Mouse (Mus musculus): ENCODE results near the gene Flvcr2.
A peak's percentile ranks its signal among the peaks of the same experiment; 100 is the strongest.

Flvcr2 gene

DNA sequence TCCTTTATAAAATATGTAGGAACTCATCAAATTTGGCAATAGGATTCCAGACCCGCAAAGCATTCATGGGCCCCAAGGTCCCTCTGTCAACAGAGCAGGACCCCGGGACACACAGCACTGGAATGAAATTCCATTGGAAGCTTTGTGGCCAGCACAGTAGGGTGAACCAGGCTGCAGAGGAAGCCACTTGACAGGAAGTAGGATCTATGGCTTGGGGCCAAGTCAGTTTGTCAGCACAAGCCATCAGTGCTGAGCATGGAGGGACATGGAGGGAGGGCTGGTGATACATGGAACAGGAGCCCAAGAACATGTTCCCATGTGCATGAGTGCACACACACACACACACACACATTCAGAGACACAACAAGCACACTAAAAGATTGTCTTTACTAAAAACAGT, 10.1 kb upstream of the Flvcr2 start:
- DNase-seq: peak; percentile 46

DNA sequence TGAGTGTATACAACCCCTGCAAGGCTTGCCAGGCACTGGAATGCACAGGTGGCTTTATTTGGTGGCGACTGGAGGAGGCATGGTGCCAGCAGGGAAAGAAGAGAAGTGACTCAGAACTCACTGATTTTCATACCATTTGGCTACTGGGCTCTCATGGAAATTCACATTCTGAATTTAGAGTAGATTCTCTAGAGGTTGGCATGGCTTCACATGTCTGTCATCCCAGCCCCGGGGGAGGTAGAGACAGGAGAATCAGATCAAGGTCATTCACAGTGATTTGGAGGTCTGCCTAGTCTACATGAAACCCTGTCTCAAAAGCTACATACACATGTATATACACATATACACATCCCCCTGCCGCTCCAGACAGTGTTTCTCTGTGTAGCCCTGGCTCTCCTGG, 9.4 kb upstream of the Flvcr2 start:
- DNase-seq: no peak

DNA sequence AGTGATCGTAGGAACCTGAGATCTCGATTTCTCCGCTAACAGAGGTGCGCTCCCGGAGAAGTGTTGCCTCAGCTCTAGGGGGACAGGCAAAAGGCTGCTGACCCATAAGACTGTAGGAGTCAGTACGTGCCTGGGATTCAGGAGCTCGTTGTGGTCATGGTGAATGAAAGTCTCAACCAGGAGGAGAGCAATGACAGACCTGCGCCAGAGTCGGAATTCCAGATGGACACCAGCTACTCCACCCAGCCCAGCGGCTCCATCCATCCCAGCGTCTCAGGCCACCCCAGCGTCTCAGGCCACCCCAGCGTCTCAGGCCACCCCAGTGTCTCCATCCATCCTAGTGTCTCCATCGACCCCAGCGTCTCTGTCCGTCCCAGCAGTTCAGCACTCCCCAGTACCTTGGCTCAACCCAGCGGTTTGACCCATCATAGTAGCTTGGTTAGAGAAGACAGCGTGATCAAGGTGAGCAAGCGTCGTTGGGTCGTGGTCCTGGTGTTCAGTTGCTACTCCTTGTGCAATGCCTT, 419 bp downstream of the Flvcr2 start:
- no peak for DNase-seq

DNA sequence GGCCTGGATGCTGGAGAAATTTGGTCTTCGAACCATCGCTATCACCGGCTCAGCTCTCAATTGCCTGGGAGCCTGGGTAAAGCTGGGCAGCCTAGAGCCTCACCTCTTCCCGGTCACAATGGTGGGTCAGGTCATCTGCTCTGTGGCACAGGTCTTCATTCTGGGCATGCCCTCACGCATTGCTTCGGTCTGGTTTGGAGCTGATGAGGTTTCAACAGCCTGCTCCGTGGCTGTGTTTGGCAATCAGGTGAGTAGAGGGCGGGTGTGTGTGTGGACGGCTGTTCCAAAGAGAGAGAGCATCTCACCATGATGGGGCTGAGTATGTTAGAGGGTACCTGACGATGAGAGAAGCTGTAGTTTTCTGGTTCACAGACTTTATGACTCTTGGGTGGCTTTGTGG, 1.0 kb downstream of the Flvcr2 start:
- DNase-seq: no peak

DNA sequence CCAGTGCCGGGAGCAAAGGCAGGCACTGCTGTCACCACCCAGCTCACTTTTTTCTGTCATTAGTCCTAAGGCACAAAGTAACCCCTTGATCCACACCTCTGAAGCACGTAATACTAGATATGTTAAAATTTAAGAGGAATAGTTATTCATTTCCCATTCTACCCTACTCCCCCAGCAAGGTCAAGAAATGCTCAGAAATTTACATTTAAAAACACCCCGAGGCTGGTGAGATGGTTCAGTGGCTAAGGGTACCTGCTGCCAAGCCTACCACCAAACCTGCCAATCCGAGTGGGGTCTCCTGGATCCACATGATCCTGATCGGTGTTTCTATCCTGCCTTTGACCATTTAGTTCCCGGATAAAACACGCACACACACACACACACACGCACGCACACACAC, 3.5 kb downstream of the Flvcr2 start:
- DNase-seq: no peak

DNA sequence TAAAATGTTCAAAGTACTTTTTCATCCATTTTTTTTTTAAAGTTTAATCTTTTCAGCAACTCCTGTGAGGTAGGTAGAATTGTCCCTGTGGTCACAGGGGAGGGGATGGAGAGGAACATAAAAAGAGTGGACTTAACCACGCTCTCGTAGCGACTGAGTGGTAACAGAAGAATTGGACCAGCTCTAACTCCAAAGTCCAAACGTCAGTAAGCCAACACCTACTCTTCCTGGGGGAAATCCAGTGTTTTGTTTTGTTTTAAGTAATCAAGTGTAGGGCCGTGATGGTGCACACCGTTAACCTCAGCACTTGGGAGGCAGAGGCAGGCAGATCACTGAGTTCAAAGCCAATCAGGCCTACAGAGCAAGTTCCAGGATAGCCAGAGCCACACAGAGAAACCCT, 5.8 kb downstream of the Flvcr2 start:
- DNase-seq: no peak

DNA sequence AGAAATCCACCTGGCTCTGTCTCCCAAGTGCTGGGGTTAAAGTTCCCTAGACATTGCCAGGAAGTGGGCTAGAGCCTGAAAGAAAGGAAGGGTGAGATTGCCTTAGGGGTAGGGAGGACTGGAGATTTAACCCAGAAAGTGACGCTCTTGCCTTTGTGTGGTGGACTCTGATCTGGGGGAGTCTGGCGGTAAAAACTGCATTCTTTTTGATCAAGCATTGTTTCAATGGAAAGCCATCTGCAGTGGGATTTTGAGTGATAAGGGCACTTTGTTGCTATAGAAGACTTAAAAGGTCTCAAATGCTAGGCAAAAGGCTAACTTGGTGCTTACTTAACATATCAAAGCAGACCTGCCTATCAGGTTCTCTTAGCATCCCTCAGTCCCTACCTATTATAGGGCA, 6.9 kb downstream of the Flvcr2 start:
- no peak for DNase-seq

DNA sequence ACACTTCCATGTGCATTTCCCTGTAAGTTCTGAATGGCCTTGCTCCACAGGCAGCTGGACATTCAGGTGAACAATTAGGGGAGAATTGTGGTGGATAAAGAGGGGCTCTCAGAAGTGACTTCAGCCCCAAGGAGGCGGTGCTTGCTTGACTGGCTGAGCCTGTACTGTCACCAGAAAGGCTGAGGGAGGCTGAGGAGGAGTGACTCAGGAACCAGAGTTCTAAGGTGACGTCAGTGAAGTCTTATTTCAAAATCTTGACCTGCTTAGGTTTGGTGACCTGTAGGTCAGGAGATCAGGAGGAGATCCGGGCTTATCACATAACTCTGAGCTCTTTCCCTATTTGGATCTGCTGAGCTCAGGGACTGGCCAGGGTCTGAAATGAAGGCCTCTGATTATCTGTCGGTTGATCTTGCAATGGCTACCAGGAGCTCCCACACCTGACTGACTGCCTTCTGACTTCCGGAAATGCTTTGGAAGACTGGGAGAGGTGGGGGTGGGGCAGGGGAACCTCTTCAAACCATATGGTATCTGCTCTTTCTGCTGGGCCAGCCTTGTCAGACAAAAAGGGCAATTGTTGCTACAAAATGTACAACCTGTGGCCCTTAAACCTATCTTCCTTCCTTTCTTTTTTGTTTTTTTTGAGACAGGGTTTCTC, 8.4 kb downstream of the Flvcr2 start:
- no peak for DNase-seq

DNA sequence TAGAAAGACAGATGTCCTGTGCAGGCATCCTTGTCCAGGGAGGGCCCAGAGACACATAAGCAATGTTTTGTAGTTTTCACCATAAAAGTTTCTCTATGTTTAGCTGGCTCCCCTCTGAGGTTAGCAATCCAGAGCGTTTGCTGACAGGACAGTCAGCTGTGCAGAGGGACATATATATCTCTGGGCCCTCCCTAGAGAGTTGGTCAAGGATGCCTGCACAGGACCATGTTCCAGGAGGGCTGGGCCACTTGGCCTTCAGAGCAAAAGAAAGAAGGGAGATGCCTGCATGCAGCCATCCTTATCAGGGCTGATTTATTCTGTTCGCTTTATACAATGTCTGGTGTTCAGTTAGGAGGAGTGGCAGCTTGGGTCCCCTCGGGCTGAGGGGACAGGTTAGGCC, 10.1 kb downstream of the Flvcr2 start:
- no peak for DNase-seq

DNA sequence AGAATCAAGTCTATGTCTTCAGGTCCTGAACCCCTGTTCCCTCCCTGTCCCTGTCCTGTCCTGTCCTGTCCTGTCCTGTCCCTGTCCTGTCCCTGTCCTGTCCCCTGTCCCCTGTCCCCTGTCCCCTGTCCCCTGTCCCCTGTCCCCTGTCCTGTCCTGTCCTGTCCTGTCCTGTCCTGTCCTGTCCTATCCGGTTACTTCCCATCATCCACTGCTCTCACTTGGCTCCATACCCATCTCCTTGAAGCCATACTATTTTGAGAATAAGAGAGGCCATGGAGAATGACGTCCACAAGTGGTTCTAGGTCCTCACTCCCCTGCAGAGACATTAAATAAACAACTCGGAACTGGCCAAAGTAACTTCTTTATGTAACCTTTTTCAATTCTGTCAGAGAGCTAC, 10.7 kb downstream of the Flvcr2 start:
- no peak for DNase-seq

DNA sequence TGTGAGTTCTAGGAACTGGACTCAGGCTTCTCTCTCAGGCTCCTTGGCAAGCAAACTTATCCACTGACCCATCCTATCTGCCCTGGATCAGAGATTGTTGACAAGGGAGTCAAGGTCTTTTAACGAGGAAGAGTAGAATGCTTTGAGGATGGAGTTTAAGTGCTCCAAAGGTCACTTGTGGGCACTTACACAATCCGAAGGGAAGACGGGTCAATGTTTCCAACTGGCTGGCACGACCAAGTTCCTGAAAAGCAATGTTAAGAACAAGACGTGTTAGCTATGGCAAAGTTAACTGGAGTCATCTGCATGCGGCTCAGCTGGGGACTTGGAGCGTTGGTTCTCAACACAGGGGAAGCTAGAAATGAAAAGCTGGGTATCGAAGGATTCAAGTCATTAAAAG, 12.4 kb downstream of the Flvcr2 start:
- DNase-seq: no peak

DNA sequence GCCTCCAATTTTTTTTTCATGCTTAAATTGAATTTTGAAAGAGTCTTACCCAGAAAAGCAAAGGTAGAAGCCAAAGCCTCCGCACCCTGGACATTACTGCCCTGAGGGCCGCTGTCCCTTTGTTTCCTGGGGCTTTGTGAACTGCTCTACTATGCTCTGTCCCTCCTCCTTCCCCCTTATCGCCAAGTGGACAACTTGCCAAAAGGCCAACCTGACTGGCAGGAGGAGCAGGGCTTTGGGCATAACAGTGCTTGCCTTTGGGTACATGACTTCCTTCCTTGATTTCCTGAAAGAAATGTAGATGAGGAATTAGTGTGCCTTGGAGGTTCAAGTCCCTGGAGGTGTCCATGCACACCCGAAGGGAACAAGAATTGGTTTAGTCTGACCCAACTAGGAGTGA, 15.1 kb downstream of the Flvcr2 start:
- no peak for DNase-seq

DNA sequence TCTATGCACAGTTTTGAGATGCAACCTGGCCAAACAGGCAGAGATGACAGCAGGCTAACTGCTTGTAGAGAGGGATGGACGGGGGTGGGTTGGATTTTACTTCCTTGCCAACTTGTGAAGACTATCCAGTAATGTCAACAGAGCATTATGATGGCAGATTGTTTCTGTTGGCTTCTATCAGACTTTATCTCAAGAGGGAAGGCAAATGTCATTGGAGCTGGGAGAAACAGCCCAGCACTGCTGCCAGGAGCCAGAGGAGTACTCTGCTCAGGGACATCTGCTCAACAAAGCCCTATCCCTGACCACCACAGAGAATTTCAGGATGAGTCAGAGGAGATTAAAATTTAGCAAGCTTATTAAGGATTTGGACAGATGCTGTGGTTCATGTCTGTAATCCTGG, 18.3 kb downstream of the Flvcr2 start:
- no peak for DNase-seq

DNA sequence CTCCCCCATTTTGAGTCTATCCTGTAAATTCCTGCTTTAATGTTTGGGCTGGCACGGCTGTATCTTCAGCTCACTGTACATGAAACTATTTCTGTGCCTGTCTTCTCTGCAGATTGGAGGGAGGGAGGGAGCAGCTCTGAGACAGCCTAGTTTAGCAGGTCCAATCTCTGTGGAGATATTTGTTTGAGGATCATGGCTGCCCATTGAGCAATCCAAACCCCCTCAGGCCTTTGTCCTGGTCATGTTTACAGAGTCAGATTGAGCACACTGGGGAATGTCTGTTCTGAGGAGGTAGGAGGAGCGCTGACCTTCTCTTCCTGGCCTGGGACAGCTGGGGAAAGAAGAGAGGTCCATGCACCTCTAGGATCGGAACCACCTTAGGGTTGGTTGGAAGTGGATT, 19.9 kb downstream of the Flvcr2 start:
- DNase-seq: no peak

DNA sequence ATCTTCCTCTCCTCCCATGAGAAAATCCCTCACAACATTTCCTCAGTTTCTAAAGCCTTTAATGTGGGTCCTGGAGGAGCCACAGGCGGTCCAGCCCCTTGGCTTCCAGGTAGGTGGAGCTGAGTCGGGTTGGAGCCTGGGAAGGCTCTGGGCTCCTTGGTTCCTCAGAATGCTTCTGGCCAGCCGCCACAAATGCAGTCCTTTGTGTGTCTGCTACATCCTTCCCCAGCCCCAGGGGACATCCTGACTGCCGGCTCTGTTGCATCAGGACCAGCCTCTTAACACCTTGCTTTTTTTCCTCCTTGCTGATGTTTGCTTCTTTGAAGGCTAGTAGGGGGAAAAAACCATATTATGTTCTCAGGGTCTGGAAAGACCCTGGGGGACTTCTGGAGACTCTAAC, 21.4 kb downstream of the Flvcr2 start:
- DNase-seq: no peak

DNA sequence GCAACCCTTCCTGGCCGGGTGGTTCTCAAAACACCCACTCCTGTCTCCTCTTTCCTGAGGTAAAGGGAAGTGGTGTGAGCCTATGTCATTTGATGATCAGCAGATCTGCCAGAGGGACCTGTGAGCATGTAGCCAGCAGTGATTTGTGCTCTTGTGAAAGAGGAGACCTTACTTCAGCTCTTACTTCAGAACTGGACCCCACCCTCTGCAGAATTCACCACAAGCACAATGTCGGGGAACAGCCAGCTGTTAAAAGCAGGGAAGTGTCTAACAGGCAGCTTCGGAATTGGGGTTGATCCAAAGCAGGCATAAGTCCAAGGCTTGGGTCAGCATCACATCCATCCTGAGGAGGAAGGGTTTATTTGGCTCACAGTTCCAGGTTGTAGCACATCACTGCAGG, 25.0 kb downstream of the Flvcr2 start:
- DNase-seq: peak; percentile 28

DNA sequence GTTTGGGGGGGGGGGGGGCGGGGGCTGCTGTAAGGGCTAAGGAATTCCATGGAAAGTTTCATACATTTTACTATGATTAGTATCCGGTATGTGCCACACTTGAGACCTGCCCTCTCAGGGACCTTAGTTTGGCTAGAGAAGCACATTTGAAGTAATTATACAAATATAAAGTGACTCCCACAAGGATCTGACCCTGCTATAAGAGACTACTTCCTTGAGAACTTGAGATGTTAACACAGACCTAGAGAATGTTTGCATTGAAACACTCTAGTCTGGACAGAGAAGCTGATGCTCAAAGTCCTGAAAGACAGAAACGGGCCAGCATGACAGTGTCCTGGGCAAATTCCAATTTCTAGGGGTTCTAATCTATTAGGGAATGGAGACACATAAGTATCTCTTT, 32.6 kb downstream of the Flvcr2 start:
- DNase-seq: no peak

DNA sequence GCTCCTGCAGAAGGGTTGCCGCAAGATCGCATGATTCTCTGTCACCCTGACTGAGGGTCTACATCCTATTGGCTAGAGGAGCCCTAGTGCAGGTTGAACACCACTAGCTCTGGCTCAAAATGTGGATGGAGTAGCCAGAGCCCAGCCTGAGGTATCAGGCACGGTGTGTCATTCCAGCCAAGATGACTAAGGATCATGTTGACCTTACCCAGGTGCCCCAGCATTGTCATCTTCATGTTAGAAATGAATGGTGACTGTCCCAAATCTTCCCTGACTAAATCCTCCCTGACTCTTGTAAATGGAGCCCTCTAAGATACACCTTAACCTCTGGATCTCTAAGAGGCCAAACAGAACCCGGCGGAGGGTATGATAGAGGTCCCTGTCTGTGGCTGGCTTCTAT, 33.4 kb downstream of the Flvcr2 start:
- DNase-seq: no peak

DNA sequence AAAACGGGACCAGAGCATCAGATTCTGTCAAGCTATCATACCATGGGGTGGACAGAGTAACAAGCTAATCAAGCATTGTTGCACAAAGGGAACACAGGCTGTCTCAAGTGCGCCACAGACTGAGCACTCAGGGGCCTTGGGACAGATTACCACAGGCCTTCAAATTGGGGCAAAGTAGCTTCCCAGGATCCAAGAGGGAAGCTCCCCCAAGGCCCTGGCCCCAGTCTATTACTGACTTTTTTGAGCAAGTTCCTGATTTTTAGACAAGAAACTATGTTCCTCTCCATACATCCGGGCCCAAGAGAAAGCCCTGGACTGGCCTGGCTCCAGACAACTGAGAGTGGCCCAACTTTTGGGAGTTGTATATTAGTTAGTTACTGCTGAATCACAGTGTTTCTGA, 35.3 kb downstream of the Flvcr2 start:
- no peak for DNase-seq

DNA sequence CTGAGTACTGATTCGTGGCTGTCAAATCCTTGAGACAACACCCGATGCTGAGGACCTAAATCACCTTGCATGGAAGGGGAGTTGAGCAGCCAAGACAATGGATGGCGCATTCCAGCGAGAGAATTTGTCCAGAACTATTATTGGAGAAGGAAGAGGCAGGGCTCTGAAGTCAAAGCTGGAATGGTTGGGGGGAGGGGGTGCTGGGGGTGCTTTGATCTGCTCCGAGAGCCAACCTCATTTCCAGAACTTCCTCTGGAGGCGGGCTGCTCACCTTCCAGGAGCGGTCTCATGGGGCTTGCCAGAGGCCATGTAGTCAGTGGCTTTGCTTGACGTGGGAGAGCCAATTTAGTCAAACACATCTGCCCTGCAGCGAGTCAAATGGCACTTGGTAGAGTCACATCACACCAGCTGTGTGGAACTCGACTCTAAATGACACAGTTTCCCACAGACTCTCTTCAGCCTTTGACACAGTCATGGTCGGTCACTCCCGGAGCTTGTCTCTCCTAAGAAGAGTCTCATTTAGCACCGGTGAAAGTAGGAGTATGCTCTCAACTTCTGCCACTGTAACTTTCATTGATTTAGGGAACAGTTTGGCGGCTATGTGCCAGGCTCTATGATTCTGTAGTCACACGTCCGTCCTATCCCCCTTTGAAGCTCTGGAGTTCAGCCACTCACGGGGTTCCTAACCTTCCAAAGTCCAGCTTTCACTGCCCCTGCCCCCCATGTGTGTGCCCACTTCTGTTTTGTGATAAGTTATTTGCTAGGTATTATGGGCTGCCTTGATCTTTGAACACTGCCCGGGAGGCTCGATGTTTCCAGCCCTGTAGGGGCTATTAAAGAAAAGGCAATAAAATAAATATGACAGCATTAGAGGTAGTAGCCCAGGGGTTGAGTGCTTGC, 38.8 kb downstream of the Flvcr2 start:
- no peak for DNase-seq

DNA sequence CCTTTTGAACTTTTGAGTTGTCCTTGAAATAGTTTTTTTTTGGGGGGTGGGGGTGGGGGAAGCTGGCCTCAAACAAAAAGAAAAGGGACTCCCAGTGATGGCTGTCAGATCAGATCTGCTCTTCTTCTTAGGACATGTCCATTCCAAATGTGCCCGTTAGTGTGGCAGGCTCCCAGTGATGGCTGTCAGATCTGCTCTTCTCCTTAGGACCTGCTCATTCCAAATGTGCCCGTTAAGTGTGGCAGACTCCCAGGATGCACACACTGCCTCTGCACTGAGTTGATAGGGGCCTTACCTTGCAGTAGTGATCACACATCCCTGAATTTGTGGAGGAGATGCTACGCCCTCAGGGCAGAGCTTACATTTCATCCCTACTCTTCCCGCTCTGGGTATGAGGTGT, 45.8 kb downstream of the Flvcr2 start:
- no peak for DNase-seq

DNA sequence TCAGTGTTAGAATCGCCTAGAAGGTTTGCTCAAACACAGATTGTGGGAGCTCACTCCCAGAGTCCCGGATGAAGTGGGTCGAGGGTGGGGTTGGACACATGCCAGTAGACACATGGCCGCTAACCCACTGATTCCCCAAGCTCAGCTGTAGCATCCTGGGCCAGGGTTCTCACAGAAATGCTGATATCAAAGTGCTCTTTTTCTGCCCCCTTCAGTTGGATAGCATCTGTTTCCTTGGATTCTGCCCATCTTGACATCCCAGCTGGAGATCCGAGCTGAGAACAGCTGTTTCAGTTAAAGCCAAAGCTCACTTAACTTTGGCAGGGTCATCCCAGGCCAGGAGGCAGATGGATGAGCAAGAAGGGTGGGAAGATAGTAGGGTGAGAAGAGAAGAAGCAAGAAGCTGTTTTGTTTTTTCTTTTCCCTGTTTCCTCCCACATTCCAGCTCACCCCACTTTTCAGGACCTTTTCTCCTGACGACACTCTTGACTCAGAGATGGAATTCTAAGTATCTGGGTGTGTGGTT, 46.5 kb downstream of the Flvcr2 start:
- peak; percentile 34 for DNase-seq

DNA sequence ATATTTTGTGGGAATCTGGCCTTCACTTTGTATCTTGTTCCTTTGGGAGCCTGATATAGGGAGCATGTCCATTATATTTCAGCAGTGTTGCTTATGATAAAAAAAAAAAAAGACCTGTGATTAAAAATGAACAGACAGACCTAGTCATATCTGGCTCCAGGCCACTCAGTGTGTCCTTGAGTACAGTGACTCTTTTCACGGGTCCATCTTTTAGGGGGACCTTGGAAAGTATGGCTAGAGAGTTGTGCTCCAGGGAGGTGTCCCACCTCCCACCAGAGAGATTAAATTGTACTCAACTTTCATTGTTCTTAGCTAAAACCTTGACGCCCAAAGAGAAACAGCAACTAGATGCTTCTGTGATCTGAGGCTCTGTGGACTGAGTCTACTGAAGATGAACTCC, 47.8 kb downstream of the Flvcr2 start:
- no peak for DNase-seq

DNA sequence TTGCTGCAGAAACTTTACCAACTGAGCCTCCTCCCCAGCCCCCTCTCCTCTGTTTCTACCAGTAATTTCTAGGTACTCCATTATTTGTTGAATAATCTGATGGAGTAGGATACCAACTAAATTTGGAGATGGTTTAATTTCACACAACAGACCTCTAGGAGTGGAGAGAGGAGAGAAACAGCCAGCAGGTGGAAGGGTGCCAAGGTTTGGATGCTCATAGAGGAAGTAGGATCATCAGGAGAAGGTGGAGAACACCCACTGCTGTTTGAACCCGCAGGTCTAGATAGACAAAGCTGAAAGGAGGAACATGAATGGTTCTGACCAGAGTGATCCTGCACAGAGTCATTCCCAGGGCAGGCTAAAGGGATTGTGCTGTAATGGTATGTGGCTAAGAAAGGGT, 49.2 kb downstream of the Flvcr2 start:
- DNase-seq: no peak

All from lung, postnatal 14 days (tissue).